Mouse (Mus musculus): Measurements from ENCODE around the gene Tmem86a.
"Not testable (repeated sequence)": the region's sequence is repeated elsewhere in the genome, so short reads cannot be mapped to it uniquely, and the experiment has no call there.

Gene Tmem86a

DNA sequence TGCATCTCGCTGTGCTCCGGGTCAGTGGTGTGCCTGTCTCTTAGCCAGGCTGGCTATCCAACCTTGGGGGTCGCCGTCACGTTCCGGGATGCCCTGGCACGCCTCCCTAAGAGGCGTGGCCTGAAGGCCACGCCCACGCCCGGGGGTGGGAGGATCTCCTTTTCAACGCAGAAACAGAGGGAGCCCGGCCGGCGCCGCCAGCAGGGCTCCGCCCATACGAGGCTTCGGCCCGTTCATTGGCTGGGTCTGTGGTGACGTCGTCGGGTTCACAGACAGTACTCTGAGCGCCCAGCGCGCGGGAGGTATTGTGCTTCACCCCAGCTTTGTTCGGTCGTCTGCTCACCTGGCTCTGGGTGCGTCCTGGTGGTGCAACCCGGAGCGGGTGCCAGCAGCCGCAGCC is at the start of gene Tmem86a:
Tmem86a (plus strand) TSS at position 236 of the 400 bp plus-strand sequence.
- peak; percentile 93 to 95 for DNase-seq

DNA sequence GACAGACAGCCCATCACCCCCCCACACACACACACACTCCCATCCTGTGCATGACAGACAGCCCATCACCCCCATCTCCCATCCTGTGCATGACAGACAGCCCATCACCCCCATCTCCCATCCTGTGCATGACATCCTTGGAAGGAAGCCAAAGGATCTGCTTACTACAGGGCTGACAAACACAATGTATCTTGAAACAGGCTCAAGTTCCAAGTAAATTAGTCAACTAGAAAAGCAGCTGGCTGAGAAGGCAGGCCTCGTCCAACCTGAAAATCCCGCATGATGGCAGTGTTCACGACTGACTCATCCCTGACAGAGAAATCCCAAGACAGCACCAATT is 49.8 kb upstream of the Tmem86a start:
- DNase-seq: no peak

GRCm38 (mm10) chr7:47001125-47001899 is 49.1 kb upstream of the Tmem86a start:
- no peak for DNase-seq

GRCm38 (mm10) chr7:47001900-47002275 is 48.5 kb upstream of the Tmem86a start:
- DNase-seq: no peak

GRCm38 (mm10) chr7:47003411-47004115 is 46.8 kb upstream of the Tmem86a start:
- no peak for DNase-seq

GRCm38 (mm10) chr7:47007109-47007780 is 43.2 kb upstream of the Tmem86a start:
- DNase-seq: peak; percentile 17 to 25

DNA sequence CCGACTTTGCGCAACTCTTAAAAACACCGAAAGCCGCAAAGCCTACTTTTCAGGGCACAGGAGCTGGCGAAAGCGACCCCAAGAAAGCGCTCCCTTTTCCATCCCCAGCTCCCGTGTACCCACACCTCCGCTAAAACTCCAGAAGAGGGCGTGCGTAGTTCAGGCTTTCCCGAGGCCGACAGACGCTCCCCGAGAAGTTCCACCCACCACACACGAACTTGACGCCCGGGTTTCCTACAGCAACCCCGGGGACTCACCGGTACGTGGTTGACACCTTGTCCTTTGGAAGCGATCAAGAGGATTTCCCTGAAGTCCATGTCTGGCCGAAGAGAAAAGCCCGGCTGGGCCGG is 42.6 kb upstream of the Tmem86a start:
- DNase-seq: no peak

DNA sequence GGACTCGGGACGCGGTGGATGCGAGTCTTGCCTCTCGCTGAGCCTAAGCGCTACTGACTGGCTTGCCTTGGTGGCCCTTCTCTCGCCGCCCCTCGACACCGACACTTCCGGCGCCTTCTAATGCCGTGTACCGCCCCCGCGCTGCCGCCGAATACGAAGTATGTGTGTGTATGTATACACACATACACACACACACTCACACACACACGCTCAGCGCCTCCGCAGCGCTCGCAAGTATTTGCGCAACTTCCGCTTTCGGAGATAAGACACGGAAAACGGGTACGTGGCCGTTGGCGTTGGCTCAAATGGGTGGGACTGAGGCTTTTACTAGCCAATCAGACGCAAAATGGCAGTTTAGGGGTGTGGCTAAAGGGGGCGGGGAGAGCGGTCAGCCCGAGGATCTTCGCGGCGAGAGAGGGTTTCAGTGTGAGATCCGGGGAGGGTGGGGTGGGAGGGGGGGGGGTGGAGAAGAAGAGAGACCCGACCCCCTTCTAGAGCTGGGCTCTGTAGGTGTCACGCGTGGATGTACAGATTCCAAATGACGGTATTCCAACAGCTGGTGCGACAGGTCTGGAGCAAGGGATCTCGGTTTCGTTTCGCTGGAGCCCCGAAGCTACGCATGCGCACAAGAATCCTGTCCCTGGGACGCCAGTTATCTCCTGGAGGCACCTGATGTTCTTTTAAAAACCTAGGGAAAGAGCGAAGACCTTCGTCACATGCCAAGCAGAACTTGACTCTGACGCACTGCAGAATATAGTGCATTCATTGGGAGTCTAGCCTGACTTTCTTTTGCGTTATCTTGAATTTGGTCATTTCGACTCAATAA is 42.0 kb upstream of the Tmem86a start, which contains the start of gene Spty2d1:
Spty2d1 (minus strand) TSS at position 244 of the 826 bp plus-strand sequence.
- peak; percentile 99 to 100 for DNase-seq

DNA sequence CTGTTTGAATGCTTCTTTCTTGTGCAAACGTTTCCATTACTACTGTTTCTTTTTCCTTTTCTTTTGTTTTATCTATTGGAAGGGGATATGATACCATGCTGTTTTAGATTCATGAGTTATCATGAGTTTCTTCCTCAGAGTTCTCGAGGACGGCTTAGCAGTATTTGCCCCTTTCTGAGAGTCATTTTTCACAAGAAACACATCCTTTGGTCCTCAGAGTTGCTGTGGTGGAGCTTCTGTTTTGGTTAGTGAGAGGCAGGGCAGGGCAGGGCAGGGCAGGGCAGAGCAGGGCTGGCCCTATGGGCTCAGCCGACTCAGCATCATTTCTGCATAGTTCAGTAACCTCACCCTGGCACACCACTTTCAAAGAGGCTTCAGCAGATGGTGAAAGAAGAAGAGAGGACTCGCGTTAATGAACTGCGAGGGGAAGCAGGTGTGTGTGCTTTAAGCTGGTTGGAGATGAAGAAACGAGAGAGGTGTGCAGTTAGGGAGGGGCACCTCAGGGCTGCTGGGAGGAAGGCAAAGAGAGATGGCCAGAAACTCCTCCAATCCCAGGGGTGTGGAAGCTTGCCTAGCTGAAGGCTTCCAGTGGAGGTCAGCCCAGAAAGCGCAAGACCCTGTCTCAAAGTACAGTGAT is 37.2 kb upstream of the Tmem86a start:
- no peak for DNase-seq

DNA sequence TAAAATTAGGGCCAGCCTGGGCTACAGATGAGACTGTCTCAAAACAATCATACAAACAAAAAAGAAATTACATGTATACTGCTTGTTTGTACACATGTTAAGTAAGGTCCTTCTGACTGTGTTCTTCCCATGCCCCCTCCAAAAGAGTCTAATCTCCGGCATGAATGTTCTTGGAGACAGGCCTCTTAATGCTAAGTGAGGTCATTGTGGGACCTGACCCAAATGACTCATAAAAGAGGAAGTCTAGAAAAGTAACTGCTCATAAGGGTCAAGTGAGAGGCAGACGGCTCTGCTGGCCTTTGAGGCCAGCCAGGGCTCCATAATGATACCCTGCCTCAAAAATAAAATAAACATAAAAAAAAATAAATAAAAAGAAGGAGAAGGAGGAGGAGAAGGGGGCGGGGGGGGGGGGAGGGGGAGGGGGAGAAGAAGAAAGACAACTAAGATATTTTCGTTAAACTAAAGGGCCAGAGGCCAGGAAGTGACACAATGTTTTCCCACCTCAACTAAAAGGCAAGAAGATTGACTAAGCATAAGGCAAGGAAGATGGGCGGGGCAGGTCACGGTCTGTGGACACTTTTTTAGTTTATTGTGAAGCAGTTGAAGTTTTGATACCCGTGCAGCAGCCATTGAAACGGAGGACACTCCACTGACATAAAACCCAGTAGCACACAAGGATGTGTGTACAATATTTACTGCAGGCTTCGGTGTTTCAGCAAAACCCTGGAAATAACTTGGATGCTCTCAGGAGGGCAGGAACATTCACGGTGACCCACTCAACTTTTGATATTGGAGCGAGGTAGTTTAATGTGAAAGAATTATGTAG is 35.6 kb upstream of the Tmem86a start:
- no peak for DNase-seq

DNA sequence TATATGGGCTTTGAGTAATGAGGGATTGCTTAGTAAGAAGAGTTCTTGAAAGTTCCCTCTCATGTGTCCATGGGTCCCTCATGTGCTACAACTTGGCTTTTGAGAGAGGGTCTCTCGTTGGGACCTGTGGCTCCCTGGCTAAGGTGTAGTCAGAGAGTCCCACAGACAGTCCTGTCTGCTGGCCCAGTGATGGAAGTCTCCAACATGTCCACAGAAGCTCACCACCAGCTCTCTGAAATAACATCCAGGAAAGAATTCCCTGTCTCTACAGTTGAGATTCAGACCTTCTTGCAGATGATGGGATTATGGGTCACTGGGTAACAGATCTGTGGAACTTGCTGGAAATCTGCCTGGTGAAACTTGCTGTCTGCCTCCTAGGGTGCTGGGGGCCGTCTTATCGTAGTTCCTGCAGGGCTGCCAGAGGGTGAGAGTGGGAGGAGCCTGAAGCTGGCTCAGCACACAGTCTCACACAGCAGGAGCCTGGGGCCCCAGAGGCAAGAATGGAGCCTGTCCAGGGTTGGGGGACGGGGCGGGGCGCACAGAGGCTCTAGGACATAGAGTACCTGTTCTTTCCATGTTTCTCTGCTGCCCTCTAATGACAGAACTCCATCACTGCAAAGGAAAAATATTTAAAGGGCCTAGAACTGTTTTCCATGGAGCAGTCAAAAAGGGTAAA is 34.9 kb upstream of the Tmem86a start:
- DNase-seq: peak; percentile 73 to 76

- DNase-seq: no peak
Measured at GRCm38 (mm10) chr7:47016602-47017001, 33.8 kb upstream of the Tmem86a start.

- no peak for DNase-seq
Measured at GRCm38 (mm10) chr7:47017146-47017545, 33.3 kb upstream of the Tmem86a start.

DNA sequence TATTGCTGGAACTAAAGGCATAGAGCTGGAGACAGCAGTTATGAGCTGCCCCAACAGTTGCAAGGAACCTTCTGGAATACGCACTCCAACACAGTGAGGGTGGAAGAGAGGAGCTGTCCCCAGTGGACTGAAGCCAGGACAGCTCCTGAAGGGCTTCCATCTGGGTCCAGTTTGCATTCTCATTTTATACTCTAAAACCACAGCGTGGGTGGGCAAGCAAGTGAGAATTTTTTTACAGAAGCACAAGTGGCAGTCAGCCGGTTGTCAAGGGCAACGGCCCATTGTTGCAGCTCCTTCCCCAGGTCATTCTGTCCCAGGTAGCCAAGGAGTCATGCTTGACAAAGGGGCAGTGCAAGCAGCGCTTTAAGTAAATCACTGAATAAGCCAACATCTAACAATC is 30.8 kb upstream of the Tmem86a start:
- peak in 1 of 2 experiments; percentile 14 for DNase-seq

DNA sequence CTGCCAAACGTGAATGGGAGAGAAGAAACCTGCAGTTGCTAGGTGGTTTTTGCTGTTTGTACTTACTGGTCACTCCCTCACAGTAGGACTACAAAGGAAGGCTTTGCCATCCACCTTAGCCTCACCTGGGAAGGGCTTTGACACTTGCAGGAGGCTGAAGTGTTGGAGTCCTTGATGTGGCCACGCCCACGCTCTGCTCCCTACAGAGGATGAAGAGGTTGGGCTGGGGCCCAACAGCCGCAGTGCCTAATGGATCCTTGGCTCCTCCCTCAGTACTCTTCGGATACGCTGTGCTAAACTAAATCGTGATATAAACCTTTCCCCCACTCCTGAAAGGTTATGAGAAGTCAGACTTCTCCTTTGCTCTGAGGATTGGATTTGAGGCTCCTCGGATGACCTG is 29.4 kb upstream of the Tmem86a start:
- no peak for DNase-seq

DNA sequence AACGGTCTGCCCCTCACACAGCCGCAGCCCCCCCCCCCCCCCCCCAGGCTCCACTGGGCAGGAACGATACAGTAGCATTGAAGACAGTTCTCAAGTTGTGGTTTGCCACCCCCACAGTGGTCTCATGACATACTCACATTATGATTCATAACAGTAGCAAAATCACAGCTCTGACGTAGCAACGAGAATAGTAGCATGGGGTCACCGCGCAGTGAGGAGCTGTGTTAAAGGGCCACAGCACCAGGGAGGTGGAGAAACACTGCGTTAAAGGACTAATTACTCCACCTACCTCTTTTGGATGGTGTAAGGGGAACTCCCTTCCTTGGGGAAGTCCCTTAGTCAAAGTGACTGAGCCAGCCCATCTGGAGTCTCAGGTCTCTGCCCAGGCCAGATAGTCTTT is 27.9 kb upstream of the Tmem86a start:
- DNase-seq: no peak

- peak; percentile 84 to 86 for DNase-seq
Measured at GRCm38 (mm10) chr7:47023530-47023929, 26.9 kb upstream of the Tmem86a start.

DNA sequence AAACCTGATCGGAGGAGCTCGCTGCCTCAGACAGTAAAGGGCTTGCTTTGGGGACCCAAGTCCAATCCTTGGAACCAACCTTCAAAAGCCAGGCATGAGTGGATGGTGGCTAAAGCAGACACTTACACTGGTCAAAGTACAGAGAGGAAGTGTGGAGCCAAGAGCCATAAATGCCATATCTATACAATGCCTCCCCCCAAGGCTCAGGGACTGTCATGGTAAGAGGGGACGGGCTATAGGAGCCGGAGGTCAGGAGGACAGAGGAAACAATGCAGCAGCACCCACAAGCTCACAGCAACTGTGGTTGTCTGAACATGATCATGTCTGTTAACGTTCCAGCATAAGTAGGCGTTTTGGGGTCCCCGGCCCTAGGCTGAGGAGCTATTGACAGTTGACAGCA is 25.9 kb upstream of the Tmem86a start:
- DNase-seq: no peak

DNA sequence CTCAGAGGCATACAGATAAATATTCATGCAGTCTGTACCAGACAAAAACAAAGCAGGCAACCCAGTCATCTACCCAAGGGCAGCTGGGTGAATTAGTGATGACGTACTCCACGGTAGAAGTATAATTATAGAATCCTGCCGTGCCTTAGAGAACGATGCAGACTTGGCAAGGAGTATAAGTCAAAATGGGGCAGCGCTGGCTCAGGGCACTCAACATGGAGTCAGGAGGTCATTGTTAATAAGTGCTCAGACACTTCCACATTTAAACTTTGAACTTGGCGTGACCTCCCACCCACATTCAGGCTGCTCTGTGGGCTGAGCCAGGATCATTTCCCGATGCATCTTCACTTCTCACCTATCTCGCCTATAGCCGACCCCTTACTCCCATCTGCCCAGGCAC is 25.0 kb upstream of the Tmem86a start:
- DNase-seq: no peak

GRCm38 (mm10) chr7:47026899-47027298 is 23.5 kb upstream of the Tmem86a start:
- DNase-seq: not testable (repeated sequence)

- no peak for DNase-seq
Measured at GRCm38 (mm10) chr7:47027520-47027919, 22.9 kb upstream of the Tmem86a start.

All from cerebellum, postnatal 36 days (tissue).